Mouse (Mus musculus) C2C12 (cell line): ENCODE data around the gene Ntpcr. TPM values are rescaled to one million over a fixed set of nuclear protein-coding genes. Genes with fewer than 3 reads are reported as not detected.

ENCODE experiments used
- H3K27me3 ChIP-seq: one replicate; pipeline ENCODE4 v1.6.1; 2011; ENCODE audit not compliant: control insufficient read depth, insufficient read depth, insufficient read length
- H3K36me3 ChIP-seq: one replicate; pipeline ENCODE4 v1.6.1; 2011; ENCODE audit not compliant: control insufficient read depth, insufficient read depth
- H3K4me3 ChIP-seq: one replicate; pipeline ENCODE4 v1.5.1; 2011; ENCODE audit warnings: mild to moderate bottlenecking, control low read depth; ENCODE audit not compliant: poor library complexity, insufficient read depth, severe bottlenecking
- H3K79me2 ChIP-seq: one replicate; pipeline ENCODE4 v1.6.1; 2011; ENCODE audit not compliant: control insufficient read depth, insufficient read depth
- H3K79me3 ChIP-seq: one replicate; pipeline ENCODE4 v1.6.1; 2011; ENCODE audit warnings: low read depth, control low read depth
- H3ac ChIP-seq: one replicate; pipeline ENCODE3; 2011; ENCODE audit warnings: low read depth; ENCODE audit not compliant: control insufficient read depth, insufficient read length
- CEBPB ChIP-seq: IDR thresholded peaks from one replicate; pipeline ENCODE4 v1.6.1; 2011; ENCODE audit warnings: low read depth, mild to moderate bottlenecking, control low read depth, moderate library complexity
- CTCF ChIP-seq: IDR thresholded peaks from one replicate; pipeline ENCODE4 v1.5.1; 2011; ENCODE audit not compliant: control insufficient read depth, insufficient read depth, insufficient read length
- FOSL1 ChIP-seq: IDR thresholded peaks from one replicate; pipeline ENCODE4 v1.8.0; 2011; ENCODE audit warnings: mild to moderate bottlenecking, low read length; ENCODE audit not compliant: poor library complexity, insufficient read depth, severe bottlenecking
- MAX ChIP-seq: IDR thresholded peaks from one replicate; pipeline ENCODE4 v1.6.1; 2011; ENCODE audit warnings: mild to moderate bottlenecking, control low read depth
- MYOD1 ChIP-seq: IDR thresholded peaks from one replicate; pipeline ENCODE4 v1.6.1; 2011; ENCODE audit warnings: low read depth; ENCODE audit not compliant: control insufficient read depth, insufficient read length
- MYOG ChIP-seq: IDR thresholded peaks from one replicate; pipeline ENCODE4 v1.6.1; 2011; ENCODE audit not compliant: control insufficient read depth, insufficient read length; ENCODE audit errors: extremely low read depth
- USF1 ChIP-seq: IDR thresholded peaks from one replicate; pipeline ENCODE4 v1.6.1; 2011; ENCODE audit warnings: low read depth, mild to moderate bottlenecking, control low read depth, moderate library complexity
- polyA plus RNA-seq: library from polyadenylated mRNA; unstranded; fragments of >200 nt; fragmentation: generic; extraction: Trizol; gene quantifications from one replicate; pipeline ENCODE4 v1.2.1, GENCODE M21; 2012; ENCODE audit warnings: missing spikeins

Ntpcr gene
- polyA plus RNA-seq, 1 experiment: 4.8 TPM

DNA sequence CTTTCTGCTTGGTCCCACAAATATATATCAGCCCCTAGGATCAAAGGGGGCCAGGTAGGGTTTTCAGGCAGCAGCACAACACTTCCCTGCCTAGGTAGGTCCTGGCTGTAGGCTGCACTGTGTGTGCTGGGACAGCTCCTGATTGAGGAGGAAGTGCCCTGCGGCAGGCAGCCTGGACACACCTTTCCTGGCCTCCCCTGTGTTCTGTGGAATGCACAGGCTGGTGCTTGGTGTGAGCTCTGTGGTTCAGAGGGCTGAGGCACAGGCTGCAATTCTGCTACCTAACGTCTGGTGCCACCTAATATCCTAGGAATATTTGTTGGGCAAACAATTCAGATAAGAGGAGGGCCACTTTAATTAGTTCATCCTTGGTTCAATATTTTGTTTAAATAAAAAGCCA, 12.1 kb downstream of the Ntpcr start:
- no peaks in the 10 kb centered on the region for H3K79me2 ChIP-seq
- no peak overlapping the region for H3ac ChIP-seq
- TF ChIP-seq MAX (no peak), USF1 (no peak), MYOD1 (no peak), CEBPB (no peak), FOSL1 (no peak), MYOG (no peak), CTCF (no peak)
- no peak overlapping the region for H3K4me3 ChIP-seq
- no peaks in the 10 kb centered on the region for H3K36me3 ChIP-seq
- H3K27me3 ChIP-seq: no peaks in the 10 kb centered on the region
- H3K79me3 ChIP-seq: no peaks in the 10 kb centered on the region

DNA sequence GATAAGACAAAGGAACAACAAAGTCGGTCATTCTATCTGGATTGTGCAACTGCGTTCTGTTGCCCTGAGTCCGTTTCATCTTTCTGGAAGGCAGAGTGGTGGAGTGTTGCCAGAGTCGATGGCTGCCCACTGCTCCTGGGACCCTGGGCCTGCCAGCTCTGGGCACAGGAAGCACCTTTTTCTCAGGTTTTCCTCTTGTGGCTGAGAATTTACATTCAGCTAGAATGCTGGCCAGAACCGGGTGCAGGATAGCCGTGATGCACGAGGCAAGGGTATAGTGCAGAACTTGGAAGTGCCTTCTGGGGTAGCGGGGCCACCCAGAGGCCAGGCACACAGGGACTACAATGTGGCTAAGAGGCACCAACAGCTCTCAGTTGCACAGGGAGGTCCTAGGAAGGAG, 12.6 kb downstream of the Ntpcr start:
- Histone ChIP-seq H3K36me3 (no peaks in the 10 kb centered on the region), H3K27me3 (no peaks in the 10 kb centered on the region), H3ac (no peak overlapping the region), H3K79me2 (no peaks in the 10 kb centered on the region), H3K79me3 (no peaks in the 10 kb centered on the region), H3K4me3 (no peak overlapping the region)
- TF ChIP-seq MYOD1 (no peak), CTCF (no peak), CEBPB (no peak), MAX (no peak), USF1 (no peak), FOSL1 (no peak), MYOG (no peak)

DNA sequence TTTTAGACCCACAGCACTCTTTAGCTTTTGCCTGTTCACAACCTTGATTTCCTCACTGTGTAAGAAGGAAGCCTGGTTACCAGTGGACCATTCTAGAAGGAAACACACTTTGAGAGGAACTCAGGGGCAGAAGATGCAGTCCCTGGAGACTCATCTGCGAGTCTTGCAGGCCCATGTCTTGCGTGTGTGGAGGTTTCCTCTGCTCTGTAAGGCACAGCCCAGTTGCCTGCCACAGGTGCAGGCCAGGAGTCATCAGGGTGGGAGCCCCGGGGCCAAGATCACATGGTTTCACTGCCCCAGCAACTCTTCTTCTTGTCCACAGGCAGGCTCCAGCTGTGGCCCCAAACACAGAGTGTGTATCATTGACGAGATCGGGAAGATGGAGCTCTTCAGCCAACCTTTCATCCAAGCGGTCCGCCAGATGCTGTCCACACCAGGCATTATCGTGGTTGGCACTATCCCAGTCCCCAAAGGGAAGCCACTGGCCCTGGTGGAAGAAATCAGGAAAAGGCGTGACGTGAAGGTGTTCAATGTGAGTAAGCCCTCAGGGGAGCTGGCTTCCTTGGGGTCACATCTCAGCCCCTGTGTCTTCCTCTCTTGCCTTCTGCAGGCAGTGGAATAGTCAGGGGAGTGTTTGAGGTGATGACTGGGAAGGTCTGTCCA, 15.3 kb downstream of the Ntpcr start:
- Histone ChIP-seq H3K79me2 (no peaks in the 10 kb centered on the region), H3K27me3 (no peaks in the 10 kb centered on the region), H3K36me3 (no peaks in the 10 kb centered on the region), H3ac (no peak overlapping the region), H3K79me3 (no peaks in the 10 kb centered on the region), H3K4me3 (no peak overlapping the region)
- TF ChIP-seq CTCF: no peak
- TF ChIP-seq CEBPB: no peak
- TF ChIP-seq FOSL1: no peak
- no peak for TF ChIP-seq USF1
- no peak for TF ChIP-seq MYOD1
- no peak for TF ChIP-seq MAX
- no peak for TF ChIP-seq MYOG

DNA sequence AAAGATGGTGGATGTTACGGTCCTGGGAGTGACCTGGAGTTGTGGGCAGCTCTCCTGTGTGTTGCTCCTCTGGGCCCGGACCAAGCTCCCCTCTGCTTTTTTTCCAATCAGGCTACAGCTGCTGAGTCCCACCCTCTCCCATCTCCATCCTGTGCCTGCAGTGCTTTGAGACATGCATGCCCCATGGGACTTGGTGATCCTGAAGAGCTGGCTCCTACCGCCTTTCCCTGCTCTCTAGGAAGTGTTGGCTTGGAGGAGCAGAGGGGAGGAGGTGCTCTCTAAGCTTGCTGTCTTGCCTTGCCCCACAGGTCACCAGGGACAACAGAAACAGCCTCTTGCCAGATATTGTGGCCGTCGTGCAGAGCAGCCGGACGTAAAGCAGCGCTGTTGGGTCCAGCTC, 17.6 kb downstream of the Ntpcr start:
- no peak overlapping the region for H3K4me3 ChIP-seq
- no peaks in the 10 kb centered on the region for H3K79me2 ChIP-seq
- no peak overlapping the region for H3ac ChIP-seq
- no peak for TF ChIP-seq MYOD1
- TF ChIP-seq CTCF: no peak
- no peak for TF ChIP-seq MAX
- no peak for TF ChIP-seq USF1
- no peaks in the 10 kb centered on the region for H3K36me3 ChIP-seq
- H3K27me3 ChIP-seq: peaks cover 9% of the 10 kb centered on the region
- no peaks in the 10 kb centered on the region for H3K79me3 ChIP-seq

DNA sequence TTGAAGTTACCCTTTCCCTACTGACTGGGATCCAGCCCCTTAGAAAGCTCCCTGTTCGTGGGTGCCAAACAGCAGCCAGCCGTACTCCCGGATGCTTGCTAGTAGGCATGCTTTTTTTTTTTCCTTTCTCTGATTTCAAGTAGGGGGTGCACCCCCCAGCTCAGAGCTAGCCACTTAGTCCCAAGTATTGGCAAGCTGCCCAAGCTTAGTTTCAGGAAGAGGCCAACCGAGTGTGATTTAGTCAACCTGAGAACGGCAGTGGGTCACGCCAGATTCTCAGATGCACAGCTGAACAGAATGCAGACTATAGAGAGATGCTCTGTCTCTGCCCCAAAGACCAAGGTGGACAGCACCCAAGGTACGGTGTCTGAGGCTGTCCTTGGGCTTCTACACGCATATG, 21.1 kb downstream of the Ntpcr start:
- Histone ChIP-seq H3K79me3 (no peaks in the 10 kb centered on the region), H3K36me3 (no peaks in the 10 kb centered on the region), H3K27me3 (peaks cover 23% of the 10 kb centered on the region), H3K79me2 (no peaks in the 10 kb centered on the region), H3ac (no peak overlapping the region), H3K4me3 (no peak overlapping the region)
- TF ChIP-seq CEBPB (no peak), MYOG (no peak), USF1 (no peak), MAX (no peak), MYOD1 (no peak), FOSL1 (no peak), CTCF (no peak)

DNA sequence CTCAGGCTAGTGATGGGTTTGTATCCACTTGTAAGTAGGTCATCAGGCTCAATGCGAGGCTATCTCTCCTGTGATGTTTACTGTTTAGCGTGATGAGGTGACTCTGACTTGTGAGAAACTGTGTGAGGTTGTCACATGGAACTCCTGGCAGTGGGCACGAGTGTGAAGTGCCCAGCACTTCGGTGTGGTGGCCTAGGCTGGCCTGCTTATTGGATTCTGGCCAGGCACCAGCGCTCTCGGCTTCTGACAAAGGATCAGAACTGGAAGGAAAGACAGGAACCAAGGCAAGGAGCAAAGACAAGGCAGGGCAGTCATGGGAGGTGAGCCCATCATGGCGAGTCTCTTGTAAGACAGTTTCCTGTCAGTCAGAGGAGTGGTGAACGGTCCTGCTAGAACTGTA, 26.1 kb downstream of the Ntpcr start:
- no peak overlapping the region for H3K4me3 ChIP-seq
- no peak overlapping the region for H3ac ChIP-seq
- no peaks in the 10 kb centered on the region for H3K36me3 ChIP-seq
- H3K79me2 ChIP-seq: no peaks in the 10 kb centered on the region
- TF ChIP-seq CTCF (no peak), FOSL1 (no peak), USF1 (no peak), CEBPB (no peak), MYOD1 (no peak), MAX (no peak), MYOG (no peak)
- peaks cover 21% of the 10 kb centered on the region for H3K27me3 ChIP-seq
- no peaks in the 10 kb centered on the region for H3K79me3 ChIP-seq
